Mouse (Mus musculus): ENCODE measurements around the gene Slc9a5.

Slc9a5 gene

GRCm38 (mm10) chr8:105326141-105326672 is 22.4 kb upstream of the Slc9a5 start, which contains the start of the genes Lrrc29 and Tmem208:
Gene Lrrc29 (minus strand): TSS chr8:105326278.
Gene Tmem208 (plus strand): TSS chr8:105326354.
- DNase-seq: peak; percentile 98

- no peak for DNase-seq
Measured at GRCm38 (mm10) chr8:105326968-105327367, 21.7 kb upstream of the Slc9a5 start.

GRCm38 (mm10) chr8:105330325-105330724 is 18.3 kb upstream of the Slc9a5 start:
- no peak for DNase-seq

- DNase-seq: peak in 1 of 2 experiments; percentile 27
Measured at GRCm38 (mm10) chr8:105331469-105331868, 17.2 kb upstream of the Slc9a5 start.

- DNase-seq: no peak
Measured at GRCm38 (mm10) chr8:105331931-105332330, 16.7 kb upstream of the Slc9a5 start.

- DNase-seq: no peak
Measured at GRCm38 (mm10) chr8:105332523-105332922, 16.1 kb upstream of the Slc9a5 start.

GRCm38 (mm10) chr8:105336373-105337130 is 12.1 kb upstream of the Slc9a5 start:
- DNase-seq: peak; percentile 40 to 42

- DNase-seq: no peak
Measured at GRCm38 (mm10) chr8:105338992-105339391, 9.7 kb upstream of the Slc9a5 start.

- DNase-seq: peak; percentile 82 to 90
Measured at GRCm38 (mm10) chr8:105339886-105340635, 8.6 kb upstream of the Slc9a5 start.

- peak; percentile 77 to 94 for DNase-seq
Measured at GRCm38 (mm10) chr8:105341399-105341798, 7.2 kb upstream of the Slc9a5 start.

- no peak for DNase-seq
Measured at GRCm38 (mm10) chr8:105342768-105343167, 5.9 kb upstream of the Slc9a5 start.

- DNase-seq: peak; percentile 47 to 50
Measured at GRCm38 (mm10) chr8:105343791-105344574, 4.7 kb upstream of the Slc9a5 start.

GRCm38 (mm10) chr8:105345061-105345975 is 3.3 kb upstream of the Slc9a5 start:
- peak; percentile 64 to 67 for DNase-seq

- DNase-seq: peak; percentile 83 to 94
Measured at GRCm38 (mm10) chr8:105346611-105347427, 1.8 kb upstream of the Slc9a5 start.

- peak; percentile 98 for DNase-seq
Measured at GRCm38 (mm10) chr8:105347428-105348221, 1.0 kb upstream of the Slc9a5 start, which contains the start of gene Fhod1. Gene Fhod1 (minus strand): TSS chr8:105347953.

- DNase-seq: peak; percentile 42 to 65
Measured at GRCm38 (mm10) chr8:105349096-105349771, 591 bp downstream of the Slc9a5 start.

GRCm38 (mm10) chr8:105350186-105350585 is 1.5 kb downstream of the Slc9a5 start:
- no peak for DNase-seq

- no peak for DNase-seq
Measured at GRCm38 (mm10) chr8:105353583-105354135, 5.0 kb downstream of the Slc9a5 start.

GRCm38 (mm10) chr8:105354549-105354948 is 5.9 kb downstream of the Slc9a5 start:
- DNase-seq: no peak

Data from lung, postnatal 4 days (tissue).